Mouse (Mus musculus) neural tube, embryonic 14.5 days (tissue): ENCODE results near the gene Ppp1r14b. TPM values are rescaled to one million over a fixed set of nuclear protein-coding genes. Genes with fewer than 3 reads are reported as not detected.

Source experiments
- ATAC-seq: fragments of 200-750 bp; cut with Nextera tagmentation; 2 replicates; pipeline ENCODE4 v1.8.0; 2017; ENCODE audit warnings: low read depth, mild to moderate bottlenecking, moderate TSS enrichment, moderate library complexity
- H3K27ac ChIP-seq: fragments of 300-500 bp; sonication (generic); 2 replicates; pipeline ENCODE4 v1.5.1; 2014; ENCODE audit warnings: low read depth, mild to moderate bottlenecking, control low read depth, low read length, moderate library complexity, mixed read lengths
- H3K27me3 ChIP-seq: fragments of 300-500 bp; sonication (generic); 2 replicates; pipeline ENCODE4 v1.6.1; 2014; ENCODE audit warnings: low read length; ENCODE audit not compliant: control insufficient read depth, insufficient read depth
- H3K36me3 ChIP-seq: fragments of 300-500 bp; sonication (generic); 2 replicates; pipeline ENCODE4 v1.6.1; 2014; ENCODE audit warnings: low read length, mixed read lengths; ENCODE audit not compliant: control insufficient read depth, insufficient read depth
- H3K4me1 ChIP-seq: fragments of 300-500 bp; sonication (generic); 2 replicates; pipeline ENCODE4 v1.6.1; 2014; ENCODE audit warnings: low read length; ENCODE audit not compliant: control insufficient read depth, insufficient read depth
- H3K4me2 ChIP-seq: fragments of 300-500 bp; sonication (generic); 2 replicates; pipeline ENCODE4 v1.6.1; 2014; ENCODE audit warnings: mild to moderate bottlenecking, low read depth, low read length, control low read depth
- H3K4me3 ChIP-seq: fragments of 300-500 bp; sonication (generic); 2 replicates; pipeline ENCODE4 v1.5.1; 2014; ENCODE audit warnings: low read depth, low read length, control low read depth, mixed read lengths
- H3K9ac ChIP-seq: fragments of 300-500 bp; sonication (generic); replicated peaks from 2 replicates; pipeline ENCODE4 v1.6.1; 2014; ENCODE audit warnings: low read depth, mild to moderate bottlenecking, control low read depth, low read length, mixed read lengths
- H3K9me3 ChIP-seq: fragments of 300-500 bp; sonication (generic); 2 replicates; pipeline ENCODE4 v1.6.1; 2016; ENCODE audit warnings: low read length; ENCODE audit not compliant: control insufficient read depth
- WGBS: fragments of 180-500 bp; shearing (Covaris S2); extraction: QIAGEN DNeasy Blood & Tissue Kit; methylation state at CpG from one replicate; pipeline ENCODE4 v1.1.7; 2014; 5-methylcytosine and 5-hydroxymethylcytosine counted together
- polyA plus RNA-seq: library from polyadenylated mRNA; unstranded; fragments of >200 nt; fragmentation: Nextera tagmentation; extraction: Ambion mirVana; gene quantifications from 2 replicates; pipeline ENCODE4 v1.2.1, GENCODE M21; 2014

The Ppp1r14b gene
- polyA plus RNA-seq: 140 and 162 TPM in 2 replicates

DNA sequence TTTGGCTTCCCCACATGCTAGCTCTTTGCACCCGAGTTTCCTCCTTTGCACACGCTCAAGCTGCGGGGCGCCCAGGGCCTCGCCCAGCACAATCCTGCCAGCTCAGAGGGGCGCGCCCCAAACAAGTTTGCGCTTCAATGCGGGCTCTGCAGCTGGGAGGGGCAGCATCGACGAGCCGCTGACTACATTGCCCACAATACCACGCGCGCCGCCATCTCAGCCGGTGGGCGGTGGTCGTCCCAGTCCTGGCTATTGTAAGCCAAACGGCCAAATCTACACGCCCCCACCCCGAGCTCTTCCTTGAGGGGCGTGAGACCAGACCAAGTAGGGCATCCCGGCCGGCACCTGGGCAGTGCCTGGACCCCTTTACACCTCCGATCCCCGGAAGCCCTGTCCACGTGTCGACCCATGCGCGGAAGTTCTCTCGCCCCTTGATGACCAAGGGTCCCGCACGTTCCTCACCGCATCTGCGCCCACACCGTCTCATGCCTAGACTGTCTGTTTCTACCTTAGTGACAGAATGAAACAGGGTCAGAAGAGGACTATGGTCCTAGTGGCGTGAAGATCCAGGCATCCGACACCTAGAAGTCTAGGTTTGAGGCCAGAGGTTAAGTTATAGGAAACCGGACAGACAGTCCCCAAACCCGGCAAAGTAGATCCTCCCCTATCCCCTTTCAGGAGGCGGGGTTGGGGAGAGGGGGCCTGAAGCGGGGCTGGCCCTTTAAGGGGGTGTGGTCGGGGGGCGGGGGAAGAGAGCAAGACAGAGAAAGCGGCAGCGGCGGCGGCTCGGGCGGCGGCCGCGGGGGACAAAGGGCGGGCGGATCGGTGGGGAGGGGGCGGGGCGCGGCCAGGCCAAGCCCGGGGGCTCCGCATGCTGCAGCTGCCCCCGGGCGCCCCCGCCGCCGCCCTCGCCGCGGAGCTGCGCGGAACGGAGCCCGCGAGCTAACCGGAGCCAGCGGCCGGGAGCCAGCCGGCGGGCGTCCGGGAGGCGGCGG lies at the start of gene Ppp1r14b:
TSS of gene Ppp1r14b (plus strand) at position 758 of the 995 bp plus-strand sequence.
- ATAC-seq: peak; percentile 60
- H3K9me3 ChIP-seq: no peaks in the 10 kb centered on the region
- WGBS: 2% methylated on average over 65 of the region's 84 CpGs
- H3K27ac ChIP-seq: peak within 1 kb of the TSS; percentile 92
- peak within 1 kb of the TSS; percentile 90 for H3K4me2 ChIP-seq
- peak within 1 kb of the TSS; percentile 81 for H3K9ac ChIP-seq
- H3K4me1 ChIP-seq: peaks cover 34% of the 10 kb centered on the region
- peaks cover 14% of the 10 kb centered on the region for H3K36me3 ChIP-seq
- H3K27me3 ChIP-seq: no peaks in the 10 kb centered on the region
- H3K4me3 ChIP-seq: peak within 1 kb of the TSS; percentile 78

- Histone ChIP-seq H3K36me3 (no peaks in the 10 kb centered on the region), H3K9ac (no peak within 1 kb of the TSS), H3K4me2 (peak within 1 kb of the TSS; percentile 11; the same call in 1 of the 2 replicates), H3K27ac (no peak within 1 kb of the TSS), H3K9me3 (no peaks in the 10 kb centered on the region), H3K4me3 (peak within 1 kb of the TSS; percentile 9; the same call in 1 of the 2 replicates), H3K27me3 (peaks cover 56% of the 10 kb centered on the region), H3K4me1 (peaks cover 8% of the 10 kb centered on the region)
- 2% methylated on average over 9 of the region's 9 CpGs for WGBS
- ATAC-seq: no peak
Observed at GRCm38 (mm10) chr19:6925307-6925573, 49.5 kb upstream of the Ppp1r14b start, which contains the start of gene Catsperz. Catsperz (minus strand) TSS chr19:6925380.

- no peaks in the 10 kb centered on the region for H3K9me3 ChIP-seq
- peak overlapping the region; percentile 9; the same call in 1 of the 2 replicates for H3K4me3 ChIP-seq
- H3K27ac ChIP-seq: no peak overlapping the region
- H3K27me3 ChIP-seq: peaks cover 57% of the 10 kb centered on the region
- H3K36me3 ChIP-seq: no peaks in the 10 kb centered on the region
- no peak overlapping the region for H3K9ac ChIP-seq
- 5% methylated on average over 40 of the region's 40 CpGs for WGBS
- H3K4me1 ChIP-seq: peaks cover 3% of the 10 kb centered on the region
- no peak overlapping the region for H3K4me2 ChIP-seq
- no peak for ATAC-seq
Observed at GRCm38 (mm10) chr19:6925611-6926329, 49.0 kb upstream of the Ppp1r14b start.

GRCm38 (mm10) chr19:6926559-6927255 lies 48.1 kb upstream of the Ppp1r14b start:
- Histone ChIP-seq H3K27me3 (peaks cover 60% of the 10 kb centered on the region), H3K36me3 (no peaks in the 10 kb centered on the region), H3K9ac (no peak overlapping the region), H3K4me3 (peak overlapping the region; percentile 18; the same call in 1 of the 2 replicates), H3K4me1 (no peaks in the 10 kb centered on the region), H3K27ac (no peak overlapping the region), H3K4me2 (peak overlapping the region; percentile 41), H3K9me3 (no peaks in the 10 kb centered on the region)
- no peak for ATAC-seq
- 10% methylated on average over 26 of the region's 26 CpGs for WGBS

DNA sequence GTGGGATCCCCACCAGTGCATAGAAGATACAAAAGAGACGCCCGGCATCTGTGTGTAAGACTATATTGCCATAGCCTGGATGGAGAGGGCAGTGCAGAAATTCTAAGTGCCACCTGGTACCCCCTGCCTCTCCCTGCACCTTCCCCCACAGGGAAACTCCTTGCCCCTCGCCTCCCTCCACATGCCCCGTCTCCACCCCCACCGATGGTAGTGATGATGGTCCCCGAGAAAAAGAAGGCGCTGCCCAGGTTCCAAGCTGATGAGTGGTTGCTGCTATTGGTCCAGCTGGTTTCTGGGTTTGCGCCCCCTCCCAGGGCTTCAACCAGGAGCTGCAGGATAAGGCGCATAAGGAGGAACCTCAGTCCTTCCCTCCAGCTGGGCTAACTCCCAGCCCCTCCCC lies 46.7 kb upstream of the Ppp1r14b start:
- H3K4me2 ChIP-seq: no peak overlapping the region
- H3K27ac ChIP-seq: no peak overlapping the region
- H3K27me3 ChIP-seq: peaks cover 70% of the 10 kb centered on the region
- no peak overlapping the region for H3K9ac ChIP-seq
- no peaks in the 10 kb centered on the region for H3K36me3 ChIP-seq
- WGBS: 11% methylated on average over 9 of the region's 9 CpGs
- H3K4me1 ChIP-seq: no peaks in the 10 kb centered on the region
- no peaks in the 10 kb centered on the region for H3K9me3 ChIP-seq
- no peak for ATAC-seq
- no peak overlapping the region for H3K4me3 ChIP-seq

DNA sequence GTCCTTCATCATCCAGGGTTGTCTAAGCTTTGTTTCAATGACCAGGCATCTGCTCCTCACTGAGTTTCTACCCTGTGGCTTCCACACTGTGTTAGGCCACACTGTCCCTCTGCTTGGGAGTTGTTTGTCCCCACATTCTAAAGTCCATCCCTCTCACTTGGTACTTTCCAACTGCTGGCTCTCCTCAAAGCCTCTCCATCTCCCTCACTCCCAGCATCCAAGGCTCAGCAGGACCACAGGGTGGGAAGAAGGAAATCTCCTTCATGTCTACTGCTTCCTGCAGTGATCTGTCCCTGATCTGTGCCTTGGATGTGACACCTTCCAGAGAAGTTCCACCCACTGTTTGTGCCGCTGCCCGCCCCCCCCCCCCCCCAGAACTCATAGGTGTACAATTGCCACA lies 43.8 kb upstream of the Ppp1r14b start:
- Histone ChIP-seq H3K4me2 (no peak overlapping the region), H3K4me3 (no peak overlapping the region), H3K36me3 (no peaks in the 10 kb centered on the region), H3K4me1 (peaks cover 11% of the 10 kb centered on the region), H3K27ac (no peak overlapping the region), H3K9ac (no peak overlapping the region), H3K27me3 (peaks cover 61% of the 10 kb centered on the region), H3K9me3 (no peaks in the 10 kb centered on the region)
- 0% methylated on average over 2 of the region's 2 CpGs for WGBS
- no peak for ATAC-seq

GRCm38 (mm10) chr19:6932018-6932417 lies 42.8 kb upstream of the Ppp1r14b start:
- ATAC-seq: no peak
- H3K4me2 ChIP-seq: no peak overlapping the region
- WGBS: 53% methylated on average over 1 of the region's 1 CpGs
- H3K4me1 ChIP-seq: peaks cover 11% of the 10 kb centered on the region
- H3K4me3 ChIP-seq: no peak overlapping the region
- peaks cover 54% of the 10 kb centered on the region for H3K27me3 ChIP-seq
- no peaks in the 10 kb centered on the region for H3K9me3 ChIP-seq
- H3K27ac ChIP-seq: no peak overlapping the region
- H3K36me3 ChIP-seq: no peaks in the 10 kb centered on the region
- no peak overlapping the region for H3K9ac ChIP-seq

- WGBS: 29% methylated on average over 4 of the region's 4 CpGs
Observed at GRCm38 (mm10) chr19:6933102-6933435, 41.7 kb upstream of the Ppp1r14b start.

More at GRCm38 (mm10) chr19:6933102-6933435, 41.7 kb upstream of the Ppp1r14b start:
- Histone ChIP-seq H3K4me2 (no peak overlapping the region), H3K4me1 (peaks cover 11% of the 10 kb centered on the region), H3K9me3 (no peaks in the 10 kb centered on the region), H3K27me3 (peaks cover 49% of the 10 kb centered on the region), H3K36me3 (no peaks in the 10 kb centered on the region), H3K27ac (no peak overlapping the region), H3K4me3 (peak overlapping the region; percentile 43), H3K9ac (peak overlapping the region; percentile 55; the same call in 1 of the 2 replicates)
- no peak for ATAC-seq
